ENCODE assay signal across 30 mouse cellular contexts in the genomic region with DNA sequence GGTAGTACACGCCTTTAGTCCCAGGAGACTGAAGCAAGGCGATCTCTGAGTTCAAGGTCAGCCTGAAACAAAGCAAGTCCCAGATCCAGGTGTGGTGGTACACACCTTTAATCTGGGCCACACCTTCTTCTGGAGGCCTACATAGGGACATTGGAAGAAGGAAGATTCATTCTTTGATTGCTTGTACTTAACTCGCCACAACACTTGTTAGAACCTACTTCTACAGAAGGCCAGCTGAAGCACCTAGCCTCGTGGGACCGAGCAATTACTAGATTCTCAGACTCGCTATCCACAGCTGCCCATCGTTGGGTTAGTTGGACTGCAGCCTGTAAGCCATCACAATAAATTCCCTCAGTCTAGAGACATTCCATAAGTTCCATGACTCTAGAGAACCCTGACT. TPM values are rescaled to one million over a fixed set of nuclear protein-coding genes. Genes with fewer than 3 reads are reported as not detected.
DNase-seq lines count a peak whose midpoint lies in the region; ATAC-seq and TF ChIP-seq lines count a peak whose summit lies in the region.
"Had no signal": no experiment of that assay in that cellular context is flagged by ENCODE, and none has a peak within 500 bp of the region (broad histone marks: within the 10 kb centered on the region; RNA-seq: fewer than 3 reads in every experiment).

No protein-coding gene starts in this region.

- TF ChIP-seq EP300 in liver, postnatal 0 days (IDR thresholded peaks at IDR 0.05; ENCODE audit: low read depth), result no peak

- no peak for TF ChIP-seq CTCF in intestine, postnatal 0 days (IDR thresholded peaks at IDR 0.05; ENCODE audit: low read depth)
- no peak for TF ChIP-seq CTCF in liver, postnatal 0 days (IDR thresholded peaks at IDR 0.05; ENCODE audit: low read depth)
- TF ChIP-seq CTCF in layer of hippocampus, adult 2 months (conservative IDR thresholded peaks at IDR 0.05), result no peak

- no peaks in the 10 kb centered on the region for H3K36me3 ChIP-seq in intestine, embryonic 14.5 days (ENCODE audit: control insufficient read depth, insufficient read depth, low read length)
- H3K36me3 ChIP-seq in intestine, postnatal 0 days (ENCODE audit: control insufficient read depth, insufficient read depth), result no peaks in the 10 kb centered on the region
- H3K36me3 ChIP-seq in liver, postnatal 0 days (replicated peaks; ENCODE audit: insufficient read depth, low read length), result no peaks in the 10 kb centered on the region
- no peaks in the 10 kb centered on the region for H3K36me3 ChIP-seq in liver, embryonic 12.5 days
- H3K36me3 ChIP-seq: embryonic facial prominence, embryonic 13.5 days; embryonic facial prominence, embryonic 15.5 days; forebrain, embryonic 15.5 days had no signal

- 86% methylated on average over 7 of the region's 7 CpGs for WGBS in intestine, embryonic 14.5 days
- WGBS in intestine, postnatal 0 days, result 76% methylated on average over 7 of the region's 7 CpGs
- 74% methylated on average over 7 of the region's 7 CpGs for WGBS in liver, postnatal 0 days (ENCODE audit: insufficient replicate concordance)
- WGBS in liver, embryonic 12.5 days (ENCODE audit: insufficient replicate concordance), result 68% methylated on average over 7 of the region's 7 CpGs

- no peak overlapping the region for H3K4me3 ChIP-seq in intestine, embryonic 14.5 days (ENCODE audit: low read depth, low read length)
- no peak overlapping the region for H3K4me3 ChIP-seq in intestine, postnatal 0 days (ENCODE audit: low read depth, low read length)
- no peak overlapping the region for H3K4me3 ChIP-seq in liver, postnatal 0 days (ENCODE audit: low read depth, low read length)
- H3K4me3 ChIP-seq in liver, embryonic 12.5 days, result no peak overlapping the region
- H3K4me3 ChIP-seq in layer of hippocampus, adult 2 months, result no peak overlapping the region
- H3K4me3 ChIP-seq: embryonic facial prominence, embryonic 13.5 days; embryonic facial prominence, embryonic 15.5 days; erythroblast, embryonic 14.5 days; forebrain, embryonic 13.5 days; forebrain, embryonic 15.5 days had no signal

- no peak overlapping the region for H3K27ac ChIP-seq in intestine, embryonic 14.5 days (ENCODE audit: low read depth)
- no peak overlapping the region for H3K27ac ChIP-seq in intestine, postnatal 0 days (ENCODE audit: low read depth, low read length)
- H3K27ac ChIP-seq in liver, postnatal 0 days (ENCODE audit: low read depth), result no peak overlapping the region
- H3K27ac ChIP-seq in liver, embryonic 12.5 days, result no peak overlapping the region
- H3K27ac ChIP-seq in layer of hippocampus, adult 2 months, result no peak overlapping the region
- H3K27ac ChIP-seq: embryonic facial prominence, embryonic 13.5 days; embryonic facial prominence, embryonic 15.5 days; forebrain, embryonic 13.5 days; forebrain, embryonic 15.5 days had no signal

- H3K4me2 ChIP-seq in intestine, embryonic 14.5 days (ENCODE audit: low read length), result no peak overlapping the region
- H3K4me2 ChIP-seq in intestine, postnatal 0 days (replicated peaks; ENCODE audit: low read depth), result no peak overlapping the region
- no peak overlapping the region for H3K4me2 ChIP-seq in liver, postnatal 0 days (ENCODE audit: low read depth, low read length)
- no peak overlapping the region for H3K4me2 ChIP-seq in liver, embryonic 12.5 days
- H3K4me2 ChIP-seq: embryonic facial prominence, embryonic 13.5 days; embryonic facial prominence, embryonic 15.5 days; forebrain, embryonic 13.5 days; forebrain, embryonic 15.5 days had no signal

- no peaks in the 10 kb centered on the region for H3K9me3 ChIP-seq in intestine, embryonic 14.5 days (ENCODE audit: control insufficient read depth, low read length)
- H3K9me3 ChIP-seq in intestine, postnatal 0 days (ENCODE audit: control insufficient read depth), result no peaks in the 10 kb centered on the region
- H3K9me3 ChIP-seq in liver, postnatal 0 days (ENCODE audit: low read length), result no peaks in the 10 kb centered on the region
- no peaks in the 10 kb centered on the region for H3K9me3 ChIP-seq in liver, embryonic 12.5 days (replicated peaks)
- H3K9me3 ChIP-seq: embryonic facial prominence, embryonic 13.5 days; embryonic facial prominence, embryonic 15.5 days; forebrain, embryonic 13.5 days; forebrain, embryonic 15.5 days; G1E had no signal

- no peak for ATAC-seq in intestine, embryonic 14.5 days (replicated peaks; ENCODE audit: low FRiP score, low TSS enrichment, low read depth)
- ATAC-seq in intestine, postnatal 0 days, result no peak
- ATAC-seq in liver, postnatal 0 days, result no peak
- no peak for ATAC-seq in liver, embryonic 12.5 days
- ATAC-seq: CD4-positive, CD25-positive, alpha-beta regulatory T cell, adult 4 months; forebrain, embryonic 13.5 days; forebrain, embryonic 15.5 days had no signal

- intact Hi-C loops in heart, postnatal 14 days (cut with DNase I), result loop anchor here (5.0 kb wide), 1 partner anchor 50 kb away; no protein-coding TSS in a partner anchor

- H3K9ac ChIP-seq in intestine, embryonic 14.5 days (ENCODE audit: low read length), result no peak overlapping the region
- H3K9ac ChIP-seq in intestine, postnatal 0 days (ENCODE audit: low read depth, low read length), result no peak overlapping the region
- H3K9ac ChIP-seq in liver, postnatal 0 days (replicated peaks), result no peak overlapping the region
- no peak overlapping the region for H3K9ac ChIP-seq in liver, embryonic 12.5 days
- H3K9ac ChIP-seq: embryonic facial prominence, embryonic 13.5 days; embryonic facial prominence, embryonic 15.5 days; forebrain, embryonic 13.5 days; forebrain, embryonic 15.5 days had no signal

- peak; percentile 78 for DNase-seq in heart, adult 11 months
- no peak for DNase-seq in heart, postnatal 14 days
- peak; percentile 18 for DNase-seq in intestine, embryonic 14.5 days (ENCODE audit: low spot score)
- DNase-seq in liver, postnatal 0 days, result peak; percentile 4
- DNase-seq in Muller cell, postnatal 12 days (ENCODE audit: inconsistent ontology term), result peak; percentile 35
- DNase-seq in layer of hippocampus, adult 2 months (ENCODE audit: low spot score in 2 of 2), result no peak
- DNase-seq: adrenal gland, adult 2 months; adrenal gland, postnatal 10 days; adrenal gland, postnatal 25 days; B cell, adult 2 months; cerebellum, adult 11 months; cerebellum, adult 18-20 months; cerebellum, adult 8-10 months; cerebellum, adult 9-11 months; cerebellum, postnatal 14 days; cerebellum, postnatal 36 days; embryo, embryonic 11 days had no signal

- no peaks in the 10 kb centered on the region for H3K4me1 ChIP-seq in intestine, embryonic 14.5 days (replicated peaks; ENCODE audit: control insufficient read depth, insufficient read depth, low read length)
- no peaks in the 10 kb centered on the region for H3K4me1 ChIP-seq in intestine, postnatal 0 days (replicated peaks; ENCODE audit: control insufficient read depth, insufficient read depth, low read length)
- peaks cover 5% of the 10 kb centered on the region; the same call in 1 of the 2 replicates for H3K4me1 ChIP-seq in liver, postnatal 0 days (ENCODE audit: insufficient read depth)
- no peaks in the 10 kb centered on the region for H3K4me1 ChIP-seq in liver, embryonic 12.5 days
- H3K4me1 ChIP-seq: embryonic facial prominence, embryonic 15.5 days; forebrain, embryonic 15.5 days had no signal

- no peaks in the 10 kb centered on the region for H3K27me3 ChIP-seq in intestine, embryonic 14.5 days (replicated peaks; ENCODE audit: control insufficient read depth, insufficient read depth, low read length)
- H3K27me3 ChIP-seq in intestine, postnatal 0 days (replicated peaks; ENCODE audit: control insufficient read depth, insufficient read depth, low read length), result no peaks in the 10 kb centered on the region
- H3K27me3 ChIP-seq in liver, postnatal 0 days (ENCODE audit: insufficient read depth, low read length), result no peaks in the 10 kb centered on the region
- H3K27me3 ChIP-seq in liver, embryonic 12.5 days (replicated peaks), result peaks cover 7% of the 10 kb centered on the region
- H3K27me3 ChIP-seq: CH12.LX; embryonic facial prominence, embryonic 15.5 days; forebrain, embryonic 13.5 days; forebrain, embryonic 15.5 days had no signal

RNA-seq across cellular contexts. Expression of gene Slfn2, which starts 3.1 kb away (rescaled TPM):
- total RNA-seq in heart, postnatal 14 days (2021), result 1 to 10 TPM; 3.5 to 4.8 TPM
- 4.6 and 5.4 TPM in 2 replicates for polyA plus RNA-seq in intestine, embryonic 14.5 days (2014; fragmentation: Nextera tagmentation; extraction: Ambion mirVana)
- 21.0 and 21.5 TPM in 2 replicates for polyA plus RNA-seq in intestine, postnatal 0 days (2015; fragmentation: Nextera tagmentation; extraction: Ambion mirVana)
- 22.3 and 22.7 TPM in 2 replicates for polyA plus RNA-seq in liver, postnatal 0 days (2015; fragmentation: Nextera tagmentation; extraction: Ambion mirVana)
- 3.5 and 3.6 TPM in 2 replicates for polyA plus RNA-seq in liver, embryonic 12.5 days (2016; fragmentation: Nextera tagmentation; extraction: Ambion mirVana)
- total RNA-seq in layer of hippocampus, adult 2 months (2021), result under 1 TPM; 0.44 to 0.56 TPM
- polyA plus RNA-seq: erythroblast, embryonic 14.5 days had no signal

RNA-seq across cellular contexts. Expression of gene Slfn8, which starts 41.2 kb away (rescaled TPM):
- total RNA-seq in heart, postnatal 14 days (2021), result under 1 TPM; 0.22 to 0.46 TPM
- polyA plus RNA-seq in intestine, embryonic 14.5 days (2014; fragmentation: Nextera tagmentation; extraction: Ambion mirVana), result 0.43 and 0.51 TPM in 2 replicates
- polyA plus RNA-seq in intestine, postnatal 0 days (2015; fragmentation: Nextera tagmentation; extraction: Ambion mirVana), result 0.25 and 0.30 TPM in 2 replicates
- 0.76 and 1.0 TPM in 2 replicates for polyA plus RNA-seq in liver, postnatal 0 days (2015; fragmentation: Nextera tagmentation; extraction: Ambion mirVana)
- polyA plus RNA-seq in liver, embryonic 12.5 days (2016; fragmentation: Nextera tagmentation; extraction: Ambion mirVana), result 0.38 and 0.72 TPM in 2 replicates
- under 1 TPM; 0.44 to 0.69 TPM for total RNA-seq in layer of hippocampus, adult 2 months (2021)
- polyA plus RNA-seq: erythroblast, embryonic 14.5 days; G1E had no signal

RNA-seq across cellular contexts. Expression of gene Slfn1, which starts 54.8 kb away (rescaled TPM):
- total RNA-seq in heart, postnatal 14 days (2021), result under 1 TPM in 1 of 2 experiments, not detected in 1; 0.41 TPM
- not detected in 2 replicates for polyA plus RNA-seq in intestine, embryonic 14.5 days (2014; fragmentation: Nextera tagmentation; extraction: Ambion mirVana)
- polyA plus RNA-seq in intestine, postnatal 0 days (2015; fragmentation: Nextera tagmentation; extraction: Ambion mirVana), result 0.51 and 0.53 TPM in 2 replicates
- polyA plus RNA-seq in liver, postnatal 0 days (2015; fragmentation: Nextera tagmentation; extraction: Ambion mirVana), result 2.6 and 2.8 TPM in 2 replicates
- 0.08 and 0.13 TPM in 2 replicates for polyA plus RNA-seq in liver, embryonic 12.5 days (2016; fragmentation: Nextera tagmentation; extraction: Ambion mirVana)
- total RNA-seq in layer of hippocampus, adult 2 months (2021), result not detected
- total RNA-seq: adrenal gland, postnatal 25 days; CH12.LX; common myeloid progenitor, adult 5-6 weeks had no signal
- polyA plus RNA-seq: embryonic facial prominence, embryonic 11.5 days; erythroblast, embryonic 14.5 days; forebrain, embryonic 11.5 days; forebrain, embryonic 13.5 days; forebrain, embryonic 15.5 days; G1E had no signal

Comparison
In these comparisons a context has a peak if more than half of its experiments do, and no peak if none do; other contexts are left out.
1. DNase-seq: peak in heart, adult 11 months (single experiment), intestine, embryonic 14.5 days (single experiment), liver, postnatal 0 days (single experiment) and Muller cell, postnatal 12 days (single experiment); none in heart, postnatal 14 days (0 of 2) and layer of hippocampus, adult 2 months (0 of 2).